Mouse (Mus musculus) neutrophil, adult 65 days (primary cell): ENCODE data around the gene Tlr11. TPM values are rescaled to one million over a fixed set of nuclear protein-coding genes. Genes with fewer than 3 reads are reported as not detected.

Experiments used
- total RNA-seq: library from RNA; stranded (reverse); gene quantifications from 2 replicates; pipeline ENCODE4 v1.2.4, GENCODE M21; 2023

The Tlr11 gene
- total RNA-seq = not detected in 2 replicates

GRCm38 (mm10) chr14:50357593-50357992 is at the start of gene Tlr11:
Gene Tlr11, plus strand, starts transcription at chr14:50357914.

GRCm38 (mm10) chr14:50326661-50327060 is 31.1 kb upstream of the Tlr11 start, which contains the start of gene Olfr734:
Gene Olfr734, minus strand, starts transcription at chr14:50326761.

GRCm38 (mm10) chr14:50348796-50349195 is 8.9 kb upstream of the Tlr11 start, which contains the start of gene Olfr735:
Gene Olfr735, minus strand, starts transcription at chr14:50348872.

GRCm38 (mm10) chr14:50380863-50381262 is 23.1 kb downstream of the Tlr11 start, which contains the start of gene Olfr736:
Gene Olfr736, plus strand, starts transcription at chr14:50381163.

GRCm38 (mm10) chr14:50407268-50407667 is 49.6 kb downstream of the Tlr11 start, which contains the start of gene Olfr738:
Gene Olfr738, plus strand, starts transcription at chr14:50407568.

Other genes with a start within 250 kb of the Tlr11 start
- not detected in 2 replicates for gene Olfr727, start 234.7 kb upstream of the Tlr11 start, total RNA-seq
- gene Olfr728, start 215.2 kb upstream of the Tlr11 start, total RNA-seq = not detected in 2 replicates
- gene Olfr729, start 205.0 kb upstream of the Tlr11 start, total RNA-seq = not detected in 2 replicates
- gene Olfr730, start 169.7 kb upstream of the Tlr11 start, total RNA-seq = not detected in 2 replicates
- not detected in 2 replicates for gene Olfr731, start 116.0 kb upstream of the Tlr11 start, total RNA-seq
- gene Olfr732, start 73.7 kb upstream of the Tlr11 start, total RNA-seq = not detected in 2 replicates
- not detected in 2 replicates for gene Olfr733, start 56.4 kb upstream of the Tlr11 start, total RNA-seq
- gene Olfr734, start 31.2 kb upstream of the Tlr11 start, total RNA-seq = not detected in 2 replicates
- not detected in 2 replicates for gene Olfr735, start 9.0 kb upstream of the Tlr11 start, total RNA-seq
- not detected in 2 replicates for gene Olfr736, start 23.2 kb downstream of the Tlr11 start, total RNA-seq
- gene Olfr738, start 49.7 kb downstream of the Tlr11 start, total RNA-seq = not detected in 2 replicates
- gene Olfr739, start 60.7 kb downstream of the Tlr11 start, total RNA-seq = not detected in 2 replicates
- gene Olfr740, start 87.6 kb downstream of the Tlr11 start, total RNA-seq = not detected in 2 replicates
- gene Olfr741, start 114.8 kb downstream of the Tlr11 start, total RNA-seq = not detected in 2 replicates
- gene Olfr742, start 145.7 kb downstream of the Tlr11 start, total RNA-seq = not detected in 2 replicates
- gene Olfr743, start 163.9 kb downstream of the Tlr11 start, total RNA-seq = not detected in 2 replicates